Mouse (Mus musculus) CH12.LX (cell line): Measurements from ENCODE around the gene Map1lc3a. TPM values are rescaled to one million over a fixed set of nuclear protein-coding genes. Genes with fewer than 3 reads are reported as not detected.

Experiments used
- DNase-seq: peaks from one replicate; pipeline ENCODE4 v3.0.0-alpha.2; 2013; ENCODE audit errors: extremely low read depth
- H3K27ac ChIP-seq: 2 replicates; pipeline ENCODE4 v1.5.1; 2012; ENCODE audit warnings: low read depth, mild to moderate bottlenecking, control low read depth, moderate library complexity; ENCODE audit not compliant: insufficient read depth
- H3K27me3 ChIP-seq: replicated peaks from 2 replicates; pipeline ENCODE3; 2012; ENCODE audit warnings: inconsistent platforms
- H3K36me3 ChIP-seq, 2 experiments: replicated peaks in 1 of 2; 2 replicates each; pipeline versions ENCODE3 to v1.6.1; 2012; ENCODE audit warnings: inconsistent platforms in 1 of 2, low read length in 1 of 2, mild to moderate bottlenecking in 1 of 2, mixed read lengths in 1 of 2, moderate library complexity in 1 of 2; ENCODE audit not compliant: control insufficient read depth in 1 of 2, insufficient read depth in 1 of 2
- H3K4me1 ChIP-seq, 2 experiments: 2 replicates each; pipeline ENCODE4 v1.6.1; 2012; ENCODE audit warnings: inconsistent platforms in 1 of 2, moderate library complexity in 1 of 2; ENCODE audit not compliant: insufficient read depth in 2 of 2, control insufficient read depth in 1 of 2
- H3K4me2 ChIP-seq: 2 replicates; pipeline ENCODE4 v1.6.1; 2012; ENCODE audit warnings: low read depth, mild to moderate bottlenecking, control low read depth; ENCODE audit not compliant: poor library complexity, insufficient read depth, severe bottlenecking
- H3K4me3 ChIP-seq, 3 experiments: fragments of 150-350 bp in 1 of 3; sonication (generic) in 1 of 3; replicated peaks in 1 of 3; 2 replicates each; pipeline versions ENCODE3 to v1.5.1; 2011 to 2012; ENCODE audit warnings: low read depth in 2 of 3, low read length in 2 of 3, mild to moderate bottlenecking in 2 of 3, moderate library complexity in 2 of 3, control low read depth in 1 of 3, improper control_type of control experiment in 1 of 3, inconsistent platforms in 1 of 3, mixed read lengths in 1 of 3; ENCODE audit not compliant: poor library complexity in 1 of 3
- H3K79me2 ChIP-seq: replicated peaks from 2 replicates; pipeline ENCODE4 v1.6.1; 2012; ENCODE audit warnings: mild to moderate bottlenecking, moderate library complexity; ENCODE audit not compliant: control insufficient read depth, poor library complexity, insufficient read depth, severe bottlenecking; ENCODE audit errors: extremely low read depth
- H3K9ac ChIP-seq: 2 replicates; pipeline ENCODE4 v1.6.1; 2012; ENCODE audit warnings: low read depth, mild to moderate bottlenecking, control low read depth, moderate library complexity; ENCODE audit not compliant: insufficient read depth
- H3K9me3 ChIP-seq: replicated peaks from 2 replicates; pipeline ENCODE3; 2012; ENCODE audit warnings: low read length, inconsistent platforms, mixed read lengths
- BHLHE40 ChIP-seq: IDR thresholded peaks from 2 replicates; pipeline ENCODE4 v1.6.1; 2011; ENCODE audit warnings: mild to moderate bottlenecking, low read depth, low read length, improper control_type of control experiment
- CHD2 ChIP-seq: IDR thresholded peaks from 2 replicates; pipeline ENCODE4 v1.6.1; 2011; ENCODE audit warnings: low read length, improper control_type of control experiment
- CTCF ChIP-seq, 2 experiments: IDR thresholded peaks in 1 of 2; conservative IDR thresholded peaks in 1 of 2; 2 replicates each; pipeline ENCODE4 v1.5.1; 2011 to 2012; ENCODE audit warnings: low read depth in 2 of 2, low read length in 2 of 2, improper control_type of control experiment in 1 of 2, inconsistent platforms in 1 of 2, mild to moderate bottlenecking in 1 of 2, moderate library complexity in 1 of 2
- E2F4 ChIP-seq: IDR thresholded peaks from 2 replicates; pipeline ENCODE4 v1.6.1; 2011; ENCODE audit warnings: low read depth, low read length, improper control_type of control experiment; ENCODE audit not compliant: insufficient replicate concordance
- ETS1 ChIP-seq: conservative IDR thresholded peaks from 2 replicates; pipeline ENCODE4 v1.6.1; 2012; ENCODE audit warnings: low read depth, mild to moderate bottlenecking, inconsistent platforms, low read length, improper control_type of control experiment, moderate library complexity
- GABPA ChIP-seq: IDR thresholded peaks from 2 replicates; pipeline ENCODE4 v1.6.1; 2012; ENCODE audit warnings: low read depth, low read length, improper control_type of control experiment, inconsistent platforms; ENCODE audit not compliant: insufficient replicate concordance
- HCFC1 ChIP-seq: IDR thresholded peaks from 2 replicates; pipeline ENCODE4 v1.6.1; 2012; ENCODE audit warnings: low read depth, mild to moderate bottlenecking, inconsistent platforms, low read length, improper control_type of control experiment
- JUND ChIP-seq: conservative IDR thresholded peaks from 2 replicates; pipeline ENCODE4 v1.6.1; 2011; ENCODE audit warnings: low read depth, low read length, improper control_type of control experiment
- MAFK ChIP-seq: IDR thresholded peaks from 2 replicates; pipeline ENCODE4 v1.6.1; 2011; ENCODE audit warnings: low read length, improper control_type of control experiment; ENCODE audit not compliant: insufficient replicate concordance
- MAX ChIP-seq: IDR thresholded peaks from 2 replicates; pipeline ENCODE4 v1.6.1; 2011; ENCODE audit warnings: low read length, improper control_type of control experiment
- MYC ChIP-seq: IDR thresholded peaks from 2 replicates; pipeline ENCODE4 v1.6.1; 2011; ENCODE audit warnings: low read depth, mild to moderate bottlenecking, improper control_type of control experiment, low read length
- NELFE ChIP-seq: IDR thresholded peaks from 2 replicates; pipeline ENCODE4 v1.6.1; 2011; ENCODE audit warnings: low read depth, low read length, improper control_type of control experiment
- NRF1 ChIP-seq: IDR thresholded peaks from 2 replicates; pipeline ENCODE4 v1.6.1; 2014; ENCODE audit warnings: low read depth, mild to moderate bottlenecking, inconsistent platforms, low read length, improper control_type of control experiment, moderate library complexity
- RAD21 ChIP-seq: IDR thresholded peaks from 2 replicates; pipeline ENCODE4 v1.6.1; 2011; ENCODE audit warnings: low read depth, mild to moderate bottlenecking, low read length, improper control_type of control experiment, moderate library complexity
- RCOR1 ChIP-seq: conservative IDR thresholded peaks from 2 replicates; pipeline ENCODE4 v1.6.1; 2012; ENCODE audit warnings: low read depth, mild to moderate bottlenecking, inconsistent platforms, low read length, improper control_type of control experiment
- SIN3A ChIP-seq: IDR thresholded peaks from 2 replicates; pipeline ENCODE4 v1.6.1; 2012; ENCODE audit warnings: low read length, improper control_type of control experiment, inconsistent platforms
- SMC3 ChIP-seq: IDR thresholded peaks from 2 replicates; pipeline ENCODE4 v1.6.1; 2011; ENCODE audit warnings: low read depth, low read length, improper control_type of control experiment
- UBTF ChIP-seq: IDR thresholded peaks from 2 replicates; pipeline ENCODE4 v1.6.1; 2012; ENCODE audit warnings: low read depth, mild to moderate bottlenecking, inconsistent platforms, low read length, improper control_type of control experiment, moderate library complexity
- USF2 ChIP-seq: conservative IDR thresholded peaks from 2 replicates; pipeline ENCODE4 v1.6.1; 2011; ENCODE audit warnings: low read depth, low read length, improper control_type of control experiment
- ZC3H11A ChIP-seq: IDR thresholded peaks from 2 replicates; pipeline ENCODE4 v1.6.1; 2012; ENCODE audit warnings: low read depth, mild to moderate bottlenecking, inconsistent platforms, low read length, improper control_type of control experiment
- ZKSCAN1 ChIP-seq: IDR thresholded peaks from 2 replicates; pipeline ENCODE4 v1.6.1; 2012; ENCODE audit warnings: low read depth, inconsistent platforms, low read length, improper control_type of control experiment, borderline replicate concordance
- ZNF384 ChIP-seq: IDR thresholded peaks from 2 replicates; pipeline ENCODE4 v1.6.1; 2012; ENCODE audit warnings: low read depth, low read length, improper control_type of control experiment, inconsistent platforms
- dilution Hi-C: fragments of 300-500 bp; cut with MboI; formaldehyde crosslinking; loops from 2 replicates; pipeline ENCODE4 v1.14.3; 2020; ENCODE audit warnings: low sequenced_read_pairs; ENCODE audit not compliant: extremely low pct_unique_long_range_greater_than_20kb, extremely low pct_ligation_motif_present
- in situ Hi-C: fragments of 300-500 bp; cut with MboI; formaldehyde crosslinking; loops from 3 replicates; pipeline ENCODE4 v1.14.3; 2019; ENCODE audit warnings: low sequenced_read_pairs, low pct_ligation_motif_present, low pct_unique_long_range_greater_than_20kb, mixed read lengths
- polyA plus RNA-seq: library from polyadenylated mRNA; unstranded; fragments of >175 nt; gene quantifications from 2 replicates; pipeline ENCODE4 v1.2.1, GENCODE M21; 2012; ENCODE audit warnings: low read depth; ENCODE audit not compliant: insufficient read length
- total RNA-seq, 2 experiments: library from RNA; depleted of rRNA; stranded (reverse); fragments of 300-350 nt in 1 of 2; fragments of >200 nt in 1 of 2; gene quantifications; 2 replicates each; pipeline ENCODE4 v1.2.3; 2012 to 2014

Map1lc3a gene
- total and polyA plus RNA-seq, 3 experiments, result 0.40 to 4.2 (median 0.56) TPM

GRCm38 (mm10) chr2:155271957-155272356 is 4.1 kb upstream of the Map1lc3a start:
- TF ChIP-seq JUND, result no peak
- no peak for TF ChIP-seq NELFE
- TF ChIP-seq MAFK, result no peak
- no peak for TF ChIP-seq ZKSCAN1
- TF ChIP-seq ZNF384, result no peak
- TF ChIP-seq UBTF, result no peak
- TF ChIP-seq HCFC1, result no peak
- peak; percentile 62 for TF ChIP-seq SMC3
- TF ChIP-seq RAD21, result peak; percentile 39
- no peak for TF ChIP-seq MYC
- no peak for TF ChIP-seq MAX
- TF ChIP-seq NRF1, result no peak
- peak in 1 of 2 experiments; percentile 78; a peak in 2 of 4 replicates for TF ChIP-seq CTCF (conservative IDR thresholded peaks at IDR 0.05 in 1 of 2, IDR thresholded peaks at IDR 0.05 in 1 of 2; ENCODE audit: low read depth in 2 of 2, low read length in 2 of 2)
- H3K4me3 ChIP-seq, result no peak overlapping the region
- DNase-seq, result peak; percentile 30
- H3K9ac ChIP-seq, result no peak overlapping the region
- in situ Hi-C loops (no loop called here), dilution Hi-C loops (no loop called here)
- H3K27ac ChIP-seq, result no peak overlapping the region
- H3K4me1 ChIP-seq, result no peaks in the 10 kb centered on the region
- peaks cover 0 to 11% of the 10 kb centered on the region in 2 experiments for H3K36me3 ChIP-seq
- peaks cover 4% of the 10 kb centered on the region for H3K9me3 ChIP-seq
- no peak overlapping the region for H3K4me2 ChIP-seq
- H3K79me2 ChIP-seq, result no peaks in the 10 kb centered on the region
- H3K27me3 ChIP-seq, result no peaks in the 10 kb centered on the region

DNA sequence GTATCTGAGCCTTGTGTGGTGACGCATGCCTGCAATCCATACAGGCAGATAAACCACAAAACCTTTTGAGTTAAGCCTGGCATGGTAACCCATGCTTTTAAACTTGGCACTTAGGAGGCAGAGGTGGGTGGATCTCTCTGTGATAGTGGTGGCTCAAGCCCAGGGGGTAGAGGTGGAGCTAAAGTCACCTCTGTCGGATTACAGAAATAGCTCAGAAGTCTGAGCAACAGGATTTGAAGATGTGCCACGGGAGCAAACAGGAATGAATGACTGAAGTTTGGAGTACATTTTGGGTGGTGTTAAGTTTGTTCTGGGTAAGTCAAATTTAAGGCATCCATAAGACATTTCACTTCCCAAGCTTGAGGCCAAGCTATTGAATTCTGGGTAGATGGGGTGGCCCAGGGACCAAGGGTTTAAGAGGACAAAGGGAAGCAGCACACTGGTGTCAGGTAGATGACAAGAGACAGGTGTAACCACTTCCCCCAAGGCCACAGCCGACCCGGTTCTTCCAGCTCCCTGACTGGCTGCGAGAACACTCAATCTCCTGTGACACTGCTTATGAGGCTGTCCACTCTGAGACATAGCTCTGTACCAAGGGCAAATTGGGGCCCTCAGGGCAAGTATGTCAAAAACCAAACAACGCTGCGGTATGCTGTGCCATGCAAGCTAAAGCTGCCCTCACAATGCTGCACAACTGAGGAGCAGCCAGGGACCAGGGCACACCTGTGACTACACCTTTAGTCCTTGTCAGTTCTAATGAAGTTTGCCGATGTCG is 3.5 kb upstream of the Map1lc3a start:
- H3K27ac ChIP-seq, result no peak overlapping the region
- in situ Hi-C loops, result no loop called here
- DNase-seq, result no peak
- H3K27me3 ChIP-seq, result no peaks in the 10 kb centered on the region
- H3K36me3 ChIP-seq, result peaks cover 2 to 17% of the 10 kb centered on the region in 2 experiments
- H3K79me2 ChIP-seq, result no peaks in the 10 kb centered on the region
- no peak overlapping the region for H3K9ac ChIP-seq
- TF ChIP-seq CHD2, result no peak
- TF ChIP-seq SIN3A, result no peak
- no peak for TF ChIP-seq RCOR1
- TF ChIP-seq ZKSCAN1, result no peak
- no peak for TF ChIP-seq USF2
- TF ChIP-seq GABPA, result no peak
- TF ChIP-seq ETS1, result no peak
- TF ChIP-seq ZC3H11A, result no peak
- TF ChIP-seq BHLHE40, result no peak
- TF ChIP-seq E2F4, result no peak
- H3K9me3 ChIP-seq, result peaks cover 9% of the 10 kb centered on the region
- dilution Hi-C loops, result no loop called here
- peaks cover 0 to 2% of the 10 kb centered on the region in 2 experiments; a peak in 1 of 4 replicates for H3K4me1 ChIP-seq
- no peak overlapping the region for H3K4me3 ChIP-seq
- no peak overlapping the region for H3K4me2 ChIP-seq
